Mouse (Mus musculus): Measurements from ENCODE around the gene Stat4. TPM values are rescaled to one million over a fixed set of nuclear protein-coding genes. Genes with fewer than 3 reads are reported as not detected.

Gene Stat4
- polyA plus RNA-seq, 1 experiment from 2014 or later = 1.2 TPM

DNA sequence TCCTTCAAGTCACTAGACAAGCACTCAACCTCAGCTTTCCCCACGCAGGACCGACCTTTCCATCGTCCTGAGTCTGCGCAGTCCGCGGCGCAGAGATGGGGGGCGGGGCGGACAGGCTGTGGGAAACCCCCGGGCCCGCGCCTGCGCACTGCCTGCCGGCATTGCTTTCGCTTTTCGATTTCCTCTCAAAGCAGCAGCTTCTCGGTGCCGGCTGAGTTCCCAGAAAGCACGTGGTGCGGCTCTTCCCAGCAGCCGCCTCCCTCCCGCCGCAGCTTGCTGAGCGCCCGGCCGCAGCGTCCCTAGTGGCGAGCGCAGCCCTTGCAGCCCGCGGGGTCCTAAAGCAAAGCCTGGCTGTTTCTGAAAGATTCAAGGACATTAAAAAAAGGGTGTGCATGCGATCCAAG, 126.7 kb downstream of the Stat4 start:
- Histone ChIP-seq H3K27ac (peak overlapping the region; percentile 48; the same call in 1 of the 2 replicates), H3K36me3 (no peaks in the 10 kb centered on the region), H3K4me2 (replicated peaks) (peak overlapping the region; percentile 80), H3K27me3 (replicated peaks) (no peaks in the 10 kb centered on the region), H3K9me3 (no peaks in the 10 kb centered on the region), H3K4me3 (replicated peaks) (peak overlapping the region; percentile 38), H3K4me1 (replicated peaks) (peaks cover 6% of the 10 kb centered on the region; the same call in 1 of the 2 replicates), H3K9ac (peak overlapping the region; percentile 58)
- peak; percentile 99 for ATAC-seq
- WGBS = under 1% methylated on average over 32 of the region's 32 CpGs

GRCm38 (mm10) chr1:52116441-52116840, 129.5 kb downstream of the Stat4 start:
- Histone ChIP-seq H3K27ac (no peak overlapping the region), H3K9me3 (no peaks in the 10 kb centered on the region), H3K27me3 (replicated peaks) (no peaks in the 10 kb centered on the region), H3K4me3 (replicated peaks) (no peak overlapping the region), H3K36me3 (no peaks in the 10 kb centered on the region), H3K4me2 (replicated peaks) (no peak overlapping the region), H3K9ac (no peak overlapping the region), H3K4me1 (replicated peaks) (peaks cover 6% of the 10 kb centered on the region; the same call in 1 of the 2 replicates)
- ATAC-seq = no peak
- WGBS = 78% methylated on average over 3 of the region's 3 CpGs

DNA sequence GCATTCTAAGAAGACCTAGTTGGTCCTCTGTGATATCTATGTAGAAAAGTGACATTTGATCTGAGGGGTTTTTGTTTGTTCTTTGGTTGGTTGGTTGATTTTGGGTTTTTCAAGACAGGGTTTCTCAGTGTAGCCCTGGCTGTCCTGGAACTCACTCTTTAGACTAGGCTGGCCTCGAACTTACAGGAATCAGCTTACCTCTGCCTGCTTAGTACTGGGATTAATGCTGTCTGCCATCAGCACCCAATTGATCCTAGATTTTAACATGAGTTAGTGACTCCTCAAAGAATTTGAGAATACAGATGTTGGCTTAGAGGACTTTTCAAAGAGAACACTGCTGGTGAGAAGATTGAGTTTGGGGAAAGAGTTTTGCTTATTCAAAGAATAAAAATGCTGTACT, 130.8 kb downstream of the Stat4 start:
- Histone ChIP-seq H3K27me3 (replicated peaks) (no peaks in the 10 kb centered on the region), H3K27ac (no peak overlapping the region), H3K9me3 (no peaks in the 10 kb centered on the region), H3K4me3 (replicated peaks) (no peak overlapping the region), H3K4me2 (replicated peaks) (no peak overlapping the region), H3K4me1 (replicated peaks) (peaks cover 6% of the 10 kb centered on the region; the same call in 1 of the 2 replicates), H3K9ac (no peak overlapping the region), H3K36me3 (no peaks in the 10 kb centered on the region)
- ATAC-seq = no peak
- 85% methylated on average over 1 of the region's 1 CpGs for WGBS

- WGBS = 3% methylated on average over 37 of the region's 37 CpGs
- Histone ChIP-seq H3K4me3 (replicated peaks) (peak within 1 kb of the TSS; percentile 91), H3K27ac (peak within 1 kb of the TSS; percentile 75), H3K9ac (peak within 1 kb of the TSS; percentile 66), H3K4me1 (replicated peaks) (no peaks in the 10 kb centered on the region), H3K36me3 (0 out of 2 replicates have a peak, but pooled peaks cover 2% of the 10 kb centered on the region), H3K9me3 (no peaks in the 10 kb centered on the region), H3K27me3 (replicated peaks) (no peaks in the 10 kb centered on the region), H3K4me2 (replicated peaks) (peak within 1 kb of the TSS; percentile 83)
- peak; percentile 97 for ATAC-seq
Measured at GRCm38 (mm10) chr1:52118860-52119591, 132.1 kb downstream of the Stat4 start, which contains the start of gene Stat1. Gene Stat1, plus strand, starts transcription at chr1:52119440.

DNA sequence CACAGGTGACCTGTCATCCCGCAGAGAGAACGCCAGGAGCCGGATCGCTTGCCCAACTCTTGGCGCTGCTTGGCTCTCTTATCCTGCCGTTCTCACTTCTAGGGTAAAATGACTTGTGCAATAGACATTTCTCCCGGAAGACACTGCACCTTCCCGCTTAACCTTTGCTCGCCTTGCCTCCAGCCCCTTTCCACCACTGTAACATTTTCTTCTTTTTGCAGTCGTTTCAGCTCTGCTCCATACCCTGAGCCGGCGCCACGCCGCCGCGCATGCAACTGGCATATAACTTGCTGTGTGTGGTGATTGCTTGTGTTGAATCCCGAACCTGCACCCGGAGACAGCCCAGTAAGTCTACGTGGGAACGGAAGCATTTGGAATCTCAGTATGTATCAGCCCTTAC, 132.7 kb downstream of the Stat4 start:
- H3K36me3 ChIP-seq = 0 out of 2 replicates have a peak, but pooled peaks cover 2% of the 10 kb centered on the region

GRCm38 (mm10) chr1:52120191-52120590, 133.2 kb downstream of the Stat4 start:
- Histone ChIP-seq H3K9me3 (no peaks in the 10 kb centered on the region), H3K4me2 (replicated peaks) (peak overlapping the region; percentile 83), H3K36me3 (0 out of 2 replicates have a peak, but pooled peaks cover 2% of the 10 kb centered on the region), H3K27me3 (replicated peaks) (no peaks in the 10 kb centered on the region), H3K4me3 (replicated peaks) (peak overlapping the region; percentile 91), H3K4me1 (replicated peaks) (no peaks in the 10 kb centered on the region), H3K9ac (peak overlapping the region; percentile 66; the same call in 1 of the 2 replicates), H3K27ac (no peak overlapping the region)
- no peak for ATAC-seq
- 36% methylated on average over 10 of the region's 10 CpGs for WGBS

More for the DNA sequence above, 132.7 kb downstream of the Stat4 start:
- Histone ChIP-seq H3K27me3 (replicated peaks) (no peaks in the 10 kb centered on the region), H3K4me2 (replicated peaks) (peak overlapping the region; percentile 83), H3K4me1 (replicated peaks) (no peaks in the 10 kb centered on the region), H3K9ac (peak overlapping the region; percentile 66), H3K27ac (peak overlapping the region; percentile 62), H3K4me3 (replicated peaks) (peak overlapping the region; percentile 91), H3K9me3 (no peaks in the 10 kb centered on the region)
- ATAC-seq = peak; percentile 70
- WGBS = 1% methylated on average over 20 of the region's 20 CpGs

DNA sequence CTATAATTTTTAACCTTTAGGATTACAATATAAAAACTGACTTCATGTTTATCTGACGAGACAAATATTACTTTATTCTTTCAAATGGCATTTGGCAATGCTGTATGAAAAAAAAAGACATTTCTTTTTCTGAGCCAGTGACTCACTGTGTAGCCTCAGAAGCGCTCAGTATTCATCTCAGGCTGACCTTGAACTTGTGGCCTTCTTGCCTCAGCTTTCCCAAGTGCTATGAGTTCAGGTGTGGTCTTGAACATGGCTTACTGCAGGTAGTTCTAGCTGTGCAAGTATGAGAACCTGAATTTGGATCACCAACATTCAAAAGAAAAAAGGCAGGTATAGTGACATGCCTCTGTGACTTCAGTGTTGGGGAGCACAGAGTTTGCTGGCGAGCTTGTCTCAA, 134.1 kb downstream of the Stat4 start:
- Histone ChIP-seq H3K9me3 (no peaks in the 10 kb centered on the region), H3K4me2 (replicated peaks) (no peak overlapping the region), H3K9ac (no peak overlapping the region), H3K4me3 (replicated peaks) (no peak overlapping the region), H3K36me3 (0 out of 2 replicates have a peak, but pooled peaks cover 2% of the 10 kb centered on the region), H3K4me1 (replicated peaks) (no peaks in the 10 kb centered on the region), H3K27me3 (replicated peaks) (no peaks in the 10 kb centered on the region), H3K27ac (no peak overlapping the region)
- no peak for ATAC-seq
- 82% methylated on average over 3 of the region's 3 CpGs for WGBS

- no peak overlapping the region for H3K4me2 ChIP-seq (replicated peaks)
- WGBS = 79% methylated on average over 3 of the region's 3 CpGs
- ATAC-seq = no peak
- no peak overlapping the region for H3K27ac ChIP-seq
- H3K4me1 ChIP-seq (replicated peaks) = no peaks in the 10 kb centered on the region
- H3K9ac ChIP-seq = no peak overlapping the region
- H3K27me3 ChIP-seq (replicated peaks) = no peaks in the 10 kb centered on the region
- no peak overlapping the region for H3K4me3 ChIP-seq (replicated peaks)
- H3K36me3 ChIP-seq = peaks cover 11% of the 10 kb centered on the region
- no peaks in the 10 kb centered on the region for H3K9me3 ChIP-seq
Measured at GRCm38 (mm10) chr1:52124818-52125217, 137.9 kb downstream of the Stat4 start.

DNA sequence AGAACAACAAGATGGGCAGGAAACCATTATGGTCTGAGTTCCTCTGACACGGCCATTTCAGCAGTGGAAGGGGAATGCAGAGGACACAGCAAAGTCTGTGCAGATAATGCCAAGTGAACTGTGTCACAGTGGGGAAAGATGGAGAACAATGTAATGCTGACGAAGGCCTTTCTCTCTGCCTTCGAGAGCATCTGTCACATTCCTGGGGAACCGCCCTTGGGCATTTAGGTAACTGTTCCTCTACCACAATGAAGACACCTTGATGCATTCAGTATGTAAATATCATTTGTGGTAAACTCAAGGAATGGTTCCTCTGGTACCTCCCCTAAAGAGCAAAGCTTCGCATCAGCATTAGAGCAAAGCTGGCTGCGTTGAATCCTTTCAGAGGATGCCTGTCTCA, 140.4 kb downstream of the Stat4 start:
- Histone ChIP-seq H3K27me3 (replicated peaks) (no peaks in the 10 kb centered on the region), H3K4me1 (replicated peaks) (no peaks in the 10 kb centered on the region), H3K4me3 (replicated peaks) (no peak overlapping the region), H3K9me3 (no peaks in the 10 kb centered on the region), H3K27ac (no peak overlapping the region), H3K4me2 (replicated peaks) (no peak overlapping the region), H3K9ac (no peak overlapping the region), H3K36me3 (peaks cover 11% of the 10 kb centered on the region)
- 94% methylated on average over 6 of the region's 6 CpGs for WGBS
- ATAC-seq = no peak

GRCm38 (mm10) chr1:52129794-52130193, 142.8 kb downstream of the Stat4 start:
- no peak for ATAC-seq
- Histone ChIP-seq H3K27me3 (replicated peaks) (no peaks in the 10 kb centered on the region), H3K4me1 (replicated peaks) (no peaks in the 10 kb centered on the region), H3K9me3 (no peaks in the 10 kb centered on the region), H3K36me3 (peaks cover 9% of the 10 kb centered on the region), H3K27ac (no peak overlapping the region), H3K9ac (no peak overlapping the region), H3K4me3 (replicated peaks) (no peak overlapping the region), H3K4me2 (replicated peaks) (no peak overlapping the region)
- 57% methylated on average over 6 of the region's 6 CpGs for WGBS

GRCm38 (mm10) chr1:52131787-52132377, 144.9 kb downstream of the Stat4 start:
- Histone ChIP-seq H3K27ac (no peak overlapping the region), H3K4me2 (replicated peaks) (no peak overlapping the region), H3K9ac (no peak overlapping the region), H3K9me3 (no peaks in the 10 kb centered on the region), H3K4me1 (replicated peaks) (no peaks in the 10 kb centered on the region), H3K4me3 (replicated peaks) (no peak overlapping the region), H3K27me3 (replicated peaks) (no peaks in the 10 kb centered on the region), H3K36me3 (peaks cover under 1% of the 10 kb centered on the region; the same call in 1 of the 2 replicates)
- ATAC-seq = no peak
- 73% methylated on average over 11 of the region's 11 CpGs for WGBS

DNA sequence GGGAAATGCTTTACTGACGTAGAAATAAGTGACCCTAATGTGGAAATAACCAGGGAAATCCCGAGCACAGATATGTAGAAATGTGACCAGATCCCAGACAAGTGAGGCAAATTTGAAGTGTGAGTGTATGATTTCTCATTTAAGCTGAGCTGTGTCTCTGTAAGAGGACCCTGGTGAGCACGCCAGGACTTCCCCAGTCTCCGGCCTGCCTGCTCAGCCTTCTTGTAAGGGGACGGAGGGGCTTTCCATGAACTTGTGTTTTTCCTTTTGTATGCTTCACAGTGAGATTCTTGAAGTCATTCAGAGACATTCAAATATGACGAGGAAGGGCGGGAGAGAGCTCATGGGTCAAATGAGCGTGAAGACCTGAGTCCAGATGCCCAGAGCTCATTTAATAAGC, 146.3 kb downstream of the Stat4 start:
- Histone ChIP-seq H3K9ac (no peak overlapping the region), H3K27me3 (replicated peaks) (no peaks in the 10 kb centered on the region), H3K36me3 (0 out of 2 replicates have a peak, but pooled peaks cover 3% of the 10 kb centered on the region), H3K4me2 (replicated peaks) (no peak overlapping the region), H3K4me1 (replicated peaks) (no peaks in the 10 kb centered on the region), H3K27ac (no peak overlapping the region), H3K4me3 (replicated peaks) (no peak overlapping the region), H3K9me3 (no peaks in the 10 kb centered on the region)
- 92% methylated on average over 8 of the region's 8 CpGs for WGBS
- no peak for ATAC-seq
